Mouse (Mus musculus): ENCODE data around the gene Slc6a6. TPM values are rescaled to one million over a fixed set of nuclear protein-coding genes. Genes with fewer than 3 reads are reported as not detected.

The Slc6a6 gene
- polyA plus RNA-seq, 1 experiment from 2014 or later = 106 TPM

GRCm38 (mm10) chr6:91658288-91658687 is 25.6 kb upstream of the Slc6a6 start:
- Histone ChIP-seq H3K4me2 (ENCODE audit: low read length) (no peak overlapping the region), H3K4me3 (replicated peaks; ENCODE audit: low read depth, low read length) (no peak overlapping the region), H3K4me1 (replicated peaks; ENCODE audit: insufficient read depth, low read length) (peaks cover 7% of the 10 kb centered on the region), H3K9ac (ENCODE audit: low read depth, low read length) (no peak overlapping the region), H3K9me3 (replicated peaks; ENCODE audit: low read length) (no peaks in the 10 kb centered on the region), H3K27me3 (ENCODE audit: insufficient read depth, low read length) (no peaks in the 10 kb centered on the region), H3K36me3 (ENCODE audit: insufficient read depth, low read length) (no peaks in the 10 kb centered on the region), H3K27ac (no peak overlapping the region)
- 36% methylated on average over 1 of the region's 1 CpGs for WGBS
- DNase-seq (ENCODE audit: low spot score) = no peak
- no peak for ATAC-seq (replicated peaks; ENCODE audit: low FRiP score, low read depth)
- no peak for TF ChIP-seq CTCF (IDR thresholded peaks at IDR 0.05; ENCODE audit: low read depth)

DNA sequence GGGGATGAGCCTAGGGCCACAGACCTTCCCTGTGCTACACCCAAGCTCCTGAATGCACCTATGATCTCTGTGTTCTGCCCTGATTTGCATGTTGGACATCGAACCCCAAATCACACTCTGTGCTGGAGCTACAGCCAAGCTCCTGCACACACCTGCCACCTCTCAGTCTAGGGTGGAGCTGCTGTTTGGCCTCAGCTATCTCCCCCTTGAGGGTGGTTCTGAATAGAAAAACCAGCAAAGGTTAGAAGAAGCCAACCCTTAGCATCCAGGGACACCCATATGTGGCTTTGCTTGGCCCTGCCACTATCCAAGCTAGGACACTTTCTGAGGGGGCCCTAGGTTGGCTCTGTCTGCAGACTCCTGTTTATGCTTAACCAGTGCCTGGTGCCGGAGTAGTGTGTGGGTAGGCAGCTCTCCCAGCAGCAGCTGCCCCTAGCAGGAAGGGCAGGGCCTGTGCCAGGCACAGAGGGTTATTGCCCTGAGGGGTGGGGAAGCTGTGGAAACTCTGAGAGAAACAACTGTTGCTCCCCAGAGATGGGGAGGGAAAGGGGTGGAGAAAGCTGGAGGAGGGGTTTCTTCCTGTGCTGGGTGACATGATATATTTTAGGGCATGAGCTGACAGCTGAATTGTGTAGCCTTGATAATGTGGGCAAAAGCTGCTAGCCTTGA is 23.9 kb upstream of the Slc6a6 start:
- ATAC-seq (replicated peaks; ENCODE audit: low FRiP score, low read depth) (0 out of 2 replicates have a peak, but pooled peaks have one; percentile 33), DNase-seq (ENCODE audit: low spot score) (no peak)
- H3K27ac ChIP-seq = peak overlapping the region; percentile 55
- peaks cover 7% of the 10 kb centered on the region for H3K4me1 ChIP-seq (replicated peaks; ENCODE audit: insufficient read depth, low read length)
- no peak overlapping the region for H3K4me3 ChIP-seq (replicated peaks; ENCODE audit: low read depth, low read length)
- no peak overlapping the region for H3K9ac ChIP-seq (ENCODE audit: low read depth, low read length)
- no peaks in the 10 kb centered on the region for H3K9me3 ChIP-seq (replicated peaks; ENCODE audit: low read length)
- no peaks in the 10 kb centered on the region for H3K27me3 ChIP-seq (ENCODE audit: insufficient read depth, low read length)
- WGBS = 41% methylated on average over 2 of the region's 2 CpGs
- no peak overlapping the region for H3K4me2 ChIP-seq (ENCODE audit: low read length)
- H3K36me3 ChIP-seq (ENCODE audit: insufficient read depth, low read length) = no peaks in the 10 kb centered on the region
- TF ChIP-seq CTCF (IDR thresholded peaks at IDR 0.05; ENCODE audit: low read depth) = no peak

GRCm38 (mm10) chr6:91662301-91662700 is 21.6 kb upstream of the Slc6a6 start:
- ATAC-seq (replicated peaks; ENCODE audit: low FRiP score, low read depth) = no peak
- WGBS = 77% methylated on average over 6 of the region's 6 CpGs
- Histone ChIP-seq H3K4me3 (replicated peaks; ENCODE audit: low read depth, low read length) (no peak overlapping the region), H3K4me1 (replicated peaks; ENCODE audit: insufficient read depth, low read length) (peaks cover 7% of the 10 kb centered on the region), H3K27ac (no peak overlapping the region), H3K9me3 (replicated peaks; ENCODE audit: low read length) (no peaks in the 10 kb centered on the region), H3K36me3 (ENCODE audit: insufficient read depth, low read length) (no peaks in the 10 kb centered on the region), H3K9ac (ENCODE audit: low read depth, low read length) (no peak overlapping the region), H3K4me2 (ENCODE audit: low read length) (no peak overlapping the region), H3K27me3 (ENCODE audit: insufficient read depth, low read length) (no peaks in the 10 kb centered on the region)
- TF ChIP-seq CTCF (IDR thresholded peaks at IDR 0.05; ENCODE audit: low read depth) = peak; percentile 18; the same call in 1 of the 2 replicates
- DNase-seq (ENCODE audit: low spot score) = no peak

- Histone ChIP-seq H3K9me3 (replicated peaks; ENCODE audit: low read length) (no peaks in the 10 kb centered on the region), H3K9ac (ENCODE audit: low read depth, low read length) (no peak overlapping the region), H3K27ac (no peak overlapping the region), H3K27me3 (ENCODE audit: insufficient read depth, low read length) (no peaks in the 10 kb centered on the region), H3K4me1 (replicated peaks; ENCODE audit: insufficient read depth, low read length) (peaks cover 7% of the 10 kb centered on the region), H3K4me3 (replicated peaks; ENCODE audit: low read depth, low read length) (no peak overlapping the region), H3K4me2 (ENCODE audit: low read length) (no peak overlapping the region), H3K36me3 (ENCODE audit: insufficient read depth, low read length) (no peaks in the 10 kb centered on the region)
- no peak for DNase-seq (ENCODE audit: low spot score)
- TF ChIP-seq CTCF (IDR thresholded peaks at IDR 0.05; ENCODE audit: low read depth) = no peak
- ATAC-seq (replicated peaks; ENCODE audit: low FRiP score, low read depth) = no peak
- 56% methylated on average over 6 of the region's 6 CpGs for WGBS
Measured at GRCm38 (mm10) chr6:91663616-91664015, 20.2 kb upstream of the Slc6a6 start.

DNA sequence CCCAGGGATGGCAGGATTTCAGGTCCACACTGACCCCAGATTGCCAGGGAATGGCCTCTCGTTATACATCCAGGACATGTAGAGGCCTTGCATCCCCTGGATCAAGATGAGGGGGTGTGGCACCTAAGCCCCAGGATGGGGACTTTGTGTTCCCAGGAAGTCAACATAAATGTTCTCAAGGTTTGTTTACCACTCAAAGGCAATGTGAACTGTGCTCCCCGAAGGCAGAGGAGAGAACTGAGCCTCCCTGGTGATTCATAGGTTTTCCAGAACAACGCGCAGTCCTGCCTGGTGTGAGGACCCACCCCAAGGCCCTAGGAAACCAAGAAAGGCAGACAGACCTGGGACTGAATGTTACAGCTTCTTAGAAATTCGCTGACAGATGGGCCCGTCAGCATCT is 18.6 kb upstream of the Slc6a6 start:
- no peak for TF ChIP-seq CTCF (IDR thresholded peaks at IDR 0.05; ENCODE audit: low read depth)
- H3K9ac ChIP-seq (ENCODE audit: low read depth, low read length) = no peak overlapping the region
- no peaks in the 10 kb centered on the region for H3K36me3 ChIP-seq (ENCODE audit: insufficient read depth, low read length)
- no peaks in the 10 kb centered on the region for H3K27me3 ChIP-seq (ENCODE audit: insufficient read depth, low read length)
- H3K4me2 ChIP-seq (ENCODE audit: low read length) = no peak overlapping the region
- 87% methylated on average over 6 of the region's 6 CpGs for whole genome bisulfite sequencing
- peaks cover under 1% of the 10 kb centered on the region for H3K4me1 ChIP-seq (replicated peaks; ENCODE audit: insufficient read depth, low read length)
- no peak for DNase-seq (ENCODE audit: low spot score)
- no peaks in the 10 kb centered on the region for H3K9me3 ChIP-seq (replicated peaks; ENCODE audit: low read length)
- ATAC-seq (replicated peaks; ENCODE audit: low FRiP score, low read depth) = no peak
- no peak overlapping the region for H3K27ac ChIP-seq
- H3K4me3 ChIP-seq (replicated peaks; ENCODE audit: low read depth, low read length) = no peak overlapping the region

GRCm38 (mm10) chr6:91665990-91666700 is 17.7 kb upstream of the Slc6a6 start:
- ATAC-seq (replicated peaks; ENCODE audit: low FRiP score, low read depth) (no peak), DNase-seq (ENCODE audit: low spot score) (no peak)
- Histone ChIP-seq H3K27me3 (ENCODE audit: insufficient read depth, low read length) (no peaks in the 10 kb centered on the region), H3K4me1 (replicated peaks; ENCODE audit: insufficient read depth, low read length) (no peaks in the 10 kb centered on the region), H3K9ac (ENCODE audit: low read depth, low read length) (no peak overlapping the region), H3K27ac (no peak overlapping the region), H3K36me3 (ENCODE audit: insufficient read depth, low read length) (no peaks in the 10 kb centered on the region), H3K4me2 (ENCODE audit: low read length) (no peak overlapping the region), H3K9me3 (replicated peaks; ENCODE audit: low read length) (no peaks in the 10 kb centered on the region), H3K4me3 (replicated peaks; ENCODE audit: low read depth, low read length) (no peak overlapping the region)
- 93% methylated on average over 3 of the region's 3 CpGs for WGBS
- no peak for TF ChIP-seq CTCF (IDR thresholded peaks at IDR 0.05; ENCODE audit: low read depth)
